Mouse (Mus musculus) testis, adult 2 months (tissue): ENCODE results near the gene Cfap97d2. TPM values are rescaled to one million over a fixed set of nuclear protein-coding genes. Genes with fewer than 3 reads are reported as not detected.
A peak's percentile ranks its signal among the peaks of the same experiment; 100 is the strongest.

Experiments
- H3K27ac ChIP-seq: fragments of 200-500 bp; 2 replicates; pipeline ENCODE4 v1.5.1; 2012; ENCODE audit warnings: low read depth, low read length; ENCODE audit not compliant: control insufficient read depth, insufficient read depth
- H3K27me3 ChIP-seq: fragments of 200-500 bp; 2 replicates; pipeline ENCODE4 v1.6.1; 2012; ENCODE audit warnings: mild to moderate bottlenecking, low read length, moderate library complexity; ENCODE audit not compliant: control insufficient read depth, insufficient read depth
- H3K36me3 ChIP-seq: fragments of 200-500 bp; 2 replicates; pipeline ENCODE4 v1.6.1; 2012; ENCODE audit warnings: mild to moderate bottlenecking, low read length; ENCODE audit not compliant: control insufficient read depth, insufficient read depth
- H3K4me1 ChIP-seq: fragments of 200-500 bp; 2 replicates; pipeline ENCODE4 v1.6.1; 2012; ENCODE audit warnings: low read length; ENCODE audit not compliant: control insufficient read depth, insufficient read depth
- H3K4me3 ChIP-seq: fragments of 200-500 bp; 2 replicates; pipeline ENCODE4 v1.5.1; 2012; ENCODE audit warnings: low read depth, mild to moderate bottlenecking, low read length, moderate library complexity, mixed read lengths; ENCODE audit not compliant: control insufficient read depth
- CTCF ChIP-seq: fragments of 200-500 bp; IDR thresholded peaks from 2 replicates; pipeline ENCODE4 v1.5.1; 2012; ENCODE audit warnings: low read depth, mild to moderate bottlenecking, inconsistent platforms, low read length, moderate library complexity; ENCODE audit not compliant: control insufficient read depth, insufficient read depth, insufficient replicate concordance
- POLR2A ChIP-seq: fragments of 200-500 bp; IDR thresholded peaks from 2 replicates; pipeline ENCODE4 v1.6.1; 2012; ENCODE audit warnings: low read depth, mild to moderate bottlenecking, inconsistent platforms, low read length, moderate library complexity; ENCODE audit not compliant: control insufficient read depth
- polyA plus RNA-seq: library from polyadenylated mRNA; depleted of rRNA; stranded (reverse); fragments of >200 nt; gene quantifications from 2 replicates; pipeline ENCODE4 v1.2.3, GENCODE M21; 2012

Cfap97d2 gene
- polyA plus RNA-seq, 1 experiment: 1.8 TPM

GRCm38 (mm10) chr8:13747626-13748025 lies 41.9 kb downstream of the Cfap97d2 start:
- H3K4me3 ChIP-seq: no peak overlapping the region
- TF ChIP-seq CTCF (no peak), POLR2A (no peak)
- H3K4me1 ChIP-seq: no peaks in the 10 kb centered on the region
- no peaks in the 10 kb centered on the region for H3K27me3 ChIP-seq
- H3K36me3 ChIP-seq: no peaks in the 10 kb centered on the region
- no peak overlapping the region for H3K27ac ChIP-seq

- TF ChIP-seq CTCF (peak; percentile 56; the same call in 1 of the 2 replicates), POLR2A (no peak)
- Histone ChIP-seq H3K27ac (no peak overlapping the region), H3K4me3 (no peak overlapping the region), H3K4me1 (peaks cover 3% of the 10 kb centered on the region; the same call in 1 of the 2 replicates), H3K27me3 (no peaks in the 10 kb centered on the region), H3K36me3 (no peaks in the 10 kb centered on the region)
Measured at GRCm38 (mm10) chr8:13753680-13754079, 48.0 kb downstream of the Cfap97d2 start.

GRCm38 (mm10) chr8:13756480-13756879 lies 50.8 kb downstream of the Cfap97d2 start:
- Histone ChIP-seq H3K36me3 (no peaks in the 10 kb centered on the region), H3K27me3 (no peaks in the 10 kb centered on the region), H3K4me3 (no peak overlapping the region)

GRCm38 (mm10) chr8:13756982-13757804 lies 51.5 kb downstream of the Cfap97d2 start, which contains the start of gene Cdc16:
Cdc16 (plus strand) TSS chr8:13757676.
- Histone ChIP-seq H3K4me1 (peaks cover 3% of the 10 kb centered on the region; the same call in 1 of the 2 replicates), H3K4me3 (peak within 1 kb of the TSS; percentile 96), H3K27ac (peak within 1 kb of the TSS; percentile 79), H3K36me3 (no peaks in the 10 kb centered on the region), H3K27me3 (no peaks in the 10 kb centered on the region)
- TF ChIP-seq CTCF (no peak), POLR2A (peak; percentile 73)

More at GRCm38 (mm10) chr8:13756480-13756879, 50.8 kb downstream of the Cfap97d2 start:
- TF ChIP-seq CTCF (no peak), POLR2A (no peak)
- no peak overlapping the region for H3K27ac ChIP-seq
- H3K4me1 ChIP-seq: peaks cover 3% of the 10 kb centered on the region; the same call in 1 of the 2 replicates

GRCm38 (mm10) chr8:13757805-13758727 lies 52.4 kb downstream of the Cfap97d2 start:
- peak overlapping the region; percentile 79 for H3K27ac ChIP-seq
- H3K36me3 ChIP-seq: no peaks in the 10 kb centered on the region; the same call in 1 of the 2 replicates
- TF ChIP-seq POLR2A (no peak), CTCF (no peak)
- H3K27me3 ChIP-seq: no peaks in the 10 kb centered on the region
- peak overlapping the region; percentile 96 for H3K4me3 ChIP-seq
- peaks cover 3% of the 10 kb centered on the region; the same call in 1 of the 2 replicates for H3K4me1 ChIP-seq

GRCm38 (mm10) chr8:13769206-13769605 lies 63.5 kb downstream of the Cfap97d2 start:
- Histone ChIP-seq H3K27ac (no peak overlapping the region), H3K36me3 (peaks cover 1% of the 10 kb centered on the region), H3K4me3 (no peak overlapping the region), H3K27me3 (no peaks in the 10 kb centered on the region), H3K4me1 (no peaks in the 10 kb centered on the region)
- TF ChIP-seq CTCF: no peak
- no peak for TF ChIP-seq POLR2A

- H3K27me3 ChIP-seq: no peaks in the 10 kb centered on the region
- H3K27ac ChIP-seq: peak overlapping the region; percentile 80
- no peak for TF ChIP-seq CTCF
- TF ChIP-seq POLR2A: no peak
- H3K36me3 ChIP-seq: peaks cover 5% of the 10 kb centered on the region
- H3K4me1 ChIP-seq: no peaks in the 10 kb centered on the region
- peak overlapping the region; percentile 87 for H3K4me3 ChIP-seq
Measured at GRCm38 (mm10) chr8:13780536-13780935, 74.8 kb downstream of the Cfap97d2 start.
